Mouse (Mus musculus): ENCODE measurements around the gene Ptpro. TPM values are rescaled to one million over a fixed set of nuclear protein-coding genes. Genes with fewer than 3 reads are reported as not detected.
"Not testable (repeated sequence)": the region's sequence is repeated elsewhere in the genome, so short reads cannot be mapped to it uniquely, and the experiment has no call there.

Gene Ptpro
- polyA plus RNA-seq, 1 experiment = 2.7 TPM

- 95% methylated on average over 4 of the region's 4 CpGs for WGBS
- no peaks in the 10 kb centered on the region for H3K4me1 ChIP-seq (replicated peaks; ENCODE audit: control insufficient read depth, insufficient read depth, low read length)
- DNase-seq = no peak
- no peaks in the 10 kb centered on the region for H3K27me3 ChIP-seq (ENCODE audit: control insufficient read depth, insufficient read depth, low read length)
- H3K4me3 ChIP-seq (ENCODE audit: control insufficient read depth, insufficient read depth, low read length) = no peak overlapping the region
- no peak for TF ChIP-seq POLR2A (IDR thresholded peaks at IDR 0.05; ENCODE audit: control insufficient read depth, extremely low read depth, insufficient read depth, low read length, poor library complexity)
- no peak for TF ChIP-seq CTCF (IDR thresholded peaks at IDR 0.05; ENCODE audit: borderline replicate concordance, control insufficient read depth, extremely low read depth, insufficient read depth, low read length, poor library complexity)
- H3K27ac ChIP-seq (ENCODE audit: control insufficient read depth, insufficient read depth, low read length) = no peak overlapping the region
- H3K36me3 ChIP-seq (ENCODE audit: control insufficient read depth, insufficient read depth, low read length) = no peaks in the 10 kb centered on the region
Measured at GRCm38 (mm10) chr6:137437486-137437885, 185.4 kb downstream of the Ptpro start.

DNA sequence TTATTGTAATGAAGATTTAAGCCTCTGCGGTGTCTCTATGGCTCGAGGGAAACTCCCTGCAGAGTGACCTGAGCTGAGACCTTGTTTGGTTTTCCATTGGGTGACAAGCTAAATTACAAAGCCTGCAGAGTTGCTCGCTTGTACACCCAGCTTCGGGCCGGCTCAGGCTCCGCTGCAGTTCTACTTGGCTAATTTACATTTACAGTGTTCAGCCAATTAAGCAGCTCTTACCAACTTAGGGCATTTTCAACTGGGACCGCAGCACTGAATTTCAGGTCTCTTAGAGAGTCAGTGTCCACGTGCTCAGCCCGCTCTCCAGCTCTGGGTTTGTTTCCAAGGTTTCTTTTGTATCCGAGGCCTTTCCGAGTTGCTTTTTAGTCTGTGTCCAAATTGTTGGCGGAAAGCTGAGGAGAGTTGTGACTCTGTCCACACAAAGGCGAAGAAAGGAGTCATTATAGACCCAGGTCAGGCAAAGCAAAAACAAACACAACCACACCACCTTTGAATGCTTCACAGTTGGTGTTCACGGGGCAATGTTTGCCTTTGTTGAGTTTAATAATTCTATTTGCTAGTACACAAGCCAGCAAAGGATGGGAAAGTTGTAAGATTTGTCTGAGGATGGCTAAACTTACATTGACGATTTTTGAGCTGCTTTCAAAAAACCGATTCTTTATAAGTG is 185.9 kb downstream of the Ptpro start:
- 95% methylated on average over 16 of the region's 16 CpGs for WGBS
- Histone ChIP-seq H3K27me3 (ENCODE audit: control insufficient read depth, insufficient read depth, low read length) (no peaks in the 10 kb centered on the region), H3K4me1 (replicated peaks; ENCODE audit: control insufficient read depth, insufficient read depth, low read length) (no peaks in the 10 kb centered on the region), H3K36me3 (ENCODE audit: control insufficient read depth, insufficient read depth, low read length) (no peaks in the 10 kb centered on the region), H3K4me3 (ENCODE audit: control insufficient read depth, insufficient read depth, low read length) (no peak overlapping the region), H3K27ac (ENCODE audit: control insufficient read depth, insufficient read depth, low read length) (no peak overlapping the region)
- TF ChIP-seq CTCF (IDR thresholded peaks at IDR 0.05; ENCODE audit: borderline replicate concordance, control insufficient read depth, extremely low read depth, insufficient read depth, low read length, poor library complexity) (no peak), POLR2A (IDR thresholded peaks at IDR 0.05; ENCODE audit: control insufficient read depth, extremely low read depth, insufficient read depth, low read length, poor library complexity) (no peak)
- no peak for DNase-seq

DNA sequence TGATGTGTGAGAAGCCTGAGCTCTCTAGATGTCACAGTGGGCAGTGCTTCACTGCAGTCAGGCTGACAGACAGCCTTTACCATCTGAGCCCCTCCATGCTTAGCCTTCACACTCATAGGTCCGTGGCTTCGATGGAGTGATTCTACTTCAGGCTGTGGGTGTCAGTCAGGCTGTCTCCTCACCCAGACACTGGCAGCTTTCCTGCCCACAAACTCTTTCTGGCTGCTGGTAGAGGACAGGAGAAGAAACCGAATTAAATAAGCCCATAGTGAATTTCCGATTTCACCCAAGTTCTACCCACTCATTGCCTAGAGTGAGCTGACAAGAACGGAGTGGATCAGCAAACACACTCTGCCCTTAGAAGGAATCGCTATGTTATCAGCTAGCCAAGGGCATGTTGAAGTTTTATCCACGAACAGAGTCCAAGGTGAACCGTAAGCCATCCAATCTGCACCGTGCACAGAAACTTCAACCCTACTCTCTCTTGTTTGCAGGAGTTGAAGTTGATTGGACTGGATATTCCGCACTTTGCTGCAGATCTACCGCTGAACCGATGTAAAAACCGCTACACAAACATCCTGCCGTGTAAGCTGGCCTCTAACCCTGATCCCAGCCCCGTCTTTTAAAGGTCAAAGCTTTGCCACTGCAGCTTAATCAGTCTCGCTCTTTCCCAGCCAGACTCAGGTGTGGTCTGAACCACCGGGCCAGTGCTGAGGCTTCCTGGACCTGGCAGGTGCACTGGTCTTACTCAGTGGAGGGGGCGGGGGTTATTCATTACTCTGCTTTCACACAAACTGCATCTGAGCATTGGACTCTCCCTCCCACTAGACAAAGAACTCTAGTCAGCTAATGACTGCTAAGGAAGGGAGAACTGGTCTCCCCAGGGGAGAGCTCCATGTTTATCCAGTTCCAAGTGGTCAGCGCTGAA is 188.7 kb downstream of the Ptpro start:
- DNase-seq = no peak
- H3K36me3 ChIP-seq (ENCODE audit: control insufficient read depth, insufficient read depth, low read length) = no peaks in the 10 kb centered on the region
- TF ChIP-seq CTCF (IDR thresholded peaks at IDR 0.05; ENCODE audit: borderline replicate concordance, control insufficient read depth, extremely low read depth, insufficient read depth, low read length, poor library complexity) (no peak), POLR2A (IDR thresholded peaks at IDR 0.05; ENCODE audit: control insufficient read depth, extremely low read depth, insufficient read depth, low read length, poor library complexity) (no peak)

GRCm38 (mm10) chr6:137443089-137443488 is 191.0 kb downstream of the Ptpro start:
- no peaks in the 10 kb centered on the region for H3K36me3 ChIP-seq (ENCODE audit: control insufficient read depth, insufficient read depth, low read length)
- no peak overlapping the region for H3K27ac ChIP-seq (ENCODE audit: control insufficient read depth, insufficient read depth, low read length)
- no peak overlapping the region for H3K4me3 ChIP-seq (ENCODE audit: control insufficient read depth, insufficient read depth, low read length)
- H3K27me3 ChIP-seq (ENCODE audit: control insufficient read depth, insufficient read depth, low read length) = no peaks in the 10 kb centered on the region
- no peaks in the 10 kb centered on the region for H3K4me1 ChIP-seq (replicated peaks; ENCODE audit: control insufficient read depth, insufficient read depth, low read length)
- DNase-seq = no peak
- WGBS = 49% methylated on average over 12 of the region's 12 CpGs
- TF ChIP-seq POLR2A (IDR thresholded peaks at IDR 0.05; ENCODE audit: control insufficient read depth, extremely low read depth, insufficient read depth, low read length, poor library complexity) (no peak), CTCF (IDR thresholded peaks at IDR 0.05; ENCODE audit: borderline replicate concordance, control insufficient read depth, extremely low read depth, insufficient read depth, low read length, poor library complexity) (no peak)

More for the DNA sequence above, 188.7 kb downstream of the Ptpro start:
- Histone ChIP-seq H3K4me3 (ENCODE audit: control insufficient read depth, insufficient read depth, low read length) (no peak overlapping the region), H3K27ac (ENCODE audit: control insufficient read depth, insufficient read depth, low read length) (no peak overlapping the region), H3K27me3 (ENCODE audit: control insufficient read depth, insufficient read depth, low read length) (no peaks in the 10 kb centered on the region), H3K4me1 (replicated peaks; ENCODE audit: control insufficient read depth, insufficient read depth, low read length) (no peaks in the 10 kb centered on the region)
- 86% methylated on average over 19 of the region's 19 CpGs for WGBS

GRCm38 (mm10) chr6:137446116-137446515 is 194.0 kb downstream of the Ptpro start:
- not testable (repeated sequence) for H3K27me3 ChIP-seq (ENCODE audit: control insufficient read depth, insufficient read depth, low read length); H3K36me3 ChIP-seq (ENCODE audit: control insufficient read depth, insufficient read depth, low read length); H3K4me3 ChIP-seq (ENCODE audit: control insufficient read depth, insufficient read depth, low read length); H3K27ac ChIP-seq (ENCODE audit: control insufficient read depth, insufficient read depth, low read length); H3K4me1 ChIP-seq (replicated peaks; ENCODE audit: control insufficient read depth, insufficient read depth, low read length); DNase-seq
- 74% methylated on average over 7 of the region's 7 CpGs for WGBS

GRCm38 (mm10) chr6:137455537-137456041 is 203.5 kb downstream of the Ptpro start:
- H3K36me3 ChIP-seq (ENCODE audit: control insufficient read depth, insufficient read depth, low read length) = no peaks in the 10 kb centered on the region
- WGBS = 30% methylated on average over 10 of the region's 10 CpGs
- H3K27me3 ChIP-seq (ENCODE audit: control insufficient read depth, insufficient read depth, low read length) = no peaks in the 10 kb centered on the region
- no peak for TF ChIP-seq POLR2A (IDR thresholded peaks at IDR 0.05; ENCODE audit: control insufficient read depth, extremely low read depth, insufficient read depth, low read length, poor library complexity)
- TF ChIP-seq CTCF (IDR thresholded peaks at IDR 0.05; ENCODE audit: borderline replicate concordance, control insufficient read depth, extremely low read depth, insufficient read depth, low read length, poor library complexity) = no peak
- H3K27ac ChIP-seq (ENCODE audit: control insufficient read depth, insufficient read depth, low read length) = no peak overlapping the region
- H3K4me3 ChIP-seq (ENCODE audit: control insufficient read depth, insufficient read depth, low read length) = no peak overlapping the region
- DNase-seq = peak; percentile 11
- no peaks in the 10 kb centered on the region for H3K4me1 ChIP-seq (replicated peaks; ENCODE audit: control insufficient read depth, insufficient read depth, low read length)
